Mouse (Mus musculus) frontal cortex, adult (tissue): ENCODE data around the gene Vmn1r16.
A peak's percentile ranks its signal among the peaks of the same experiment; 100 is the strongest.
"Not testable (repeated sequence)": the region's sequence is repeated elsewhere in the genome, so short reads cannot be mapped to it uniquely, and the experiment has no call there.

Experiments used
- ATAC-seq: cut with Nextera tagmentation; 2 replicates; pipeline ENCODE4 v1.9.2; 2017; ENCODE audit warnings: mild to moderate bottlenecking, moderate library complexity, mixed read lengths; ENCODE audit not compliant: low TSS enrichment

Gene Vmn1r16

GRCm38 (mm10) chr6:57329394-57329793 is at the start of gene Vmn1r16:
TSS of gene Vmn1r16 (minus strand) at chr6:57329494.
- ATAC-seq: no peak

DNA sequence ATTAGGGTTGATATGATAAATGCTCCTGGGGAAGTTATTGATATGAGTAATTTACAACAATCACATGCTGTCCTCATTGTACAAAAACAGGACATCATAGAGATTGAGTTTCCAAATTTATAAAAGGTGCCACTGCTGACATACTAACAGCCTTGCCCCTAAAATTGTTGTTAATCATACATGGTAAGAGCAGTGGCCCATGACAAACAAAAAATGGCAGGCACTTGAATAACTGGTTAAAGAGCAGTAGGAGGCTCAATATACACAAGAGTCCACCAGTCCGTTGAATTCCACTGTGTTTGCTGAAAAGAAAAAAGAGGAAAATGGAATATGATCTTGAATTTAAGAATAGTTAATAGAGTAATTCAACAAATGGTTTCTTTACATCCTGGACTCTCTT is 38.2 kb upstream of the Vmn1r16 start:
- ATAC-seq: no peak

- ATAC-seq: not testable (repeated sequence)
Measured at GRCm38 (mm10) chr6:57365866-57366265, 36.6 kb upstream of the Vmn1r16 start.

DNA sequence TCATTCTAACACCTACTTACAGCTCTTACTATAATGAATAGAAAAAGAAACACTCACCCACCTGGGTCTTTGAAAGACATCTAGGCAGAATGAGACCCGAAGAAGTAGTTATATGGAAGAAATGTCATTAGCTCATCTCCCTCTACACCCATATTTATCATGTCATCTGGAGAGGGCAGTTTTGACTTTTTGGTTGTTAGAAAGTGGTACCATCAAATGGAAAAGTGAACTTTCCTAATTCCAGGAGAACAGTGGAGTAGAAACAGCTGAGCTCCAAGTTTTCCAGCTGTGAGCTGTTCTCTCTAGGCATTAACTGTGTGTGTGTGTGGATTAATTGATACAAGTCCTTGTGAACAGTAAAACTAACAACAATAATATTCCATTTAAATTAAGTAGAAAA is 34.3 kb upstream of the Vmn1r16 start, which contains the start of gene Vmn1r17:
Gene Vmn1r17, minus strand, starts transcription at position 101 of the 400 bp plus-strand sequence.
- no peak for ATAC-seq

- ATAC-seq: peak; percentile 93
Measured at GRCm38 (mm10) chr6:57356864-57357263, 27.6 kb upstream of the Vmn1r16 start.

GRCm38 (mm10) chr6:57326176-57326575 is 3.1 kb downstream of the Vmn1r16 start:
- no peak for ATAC-seq

DNA sequence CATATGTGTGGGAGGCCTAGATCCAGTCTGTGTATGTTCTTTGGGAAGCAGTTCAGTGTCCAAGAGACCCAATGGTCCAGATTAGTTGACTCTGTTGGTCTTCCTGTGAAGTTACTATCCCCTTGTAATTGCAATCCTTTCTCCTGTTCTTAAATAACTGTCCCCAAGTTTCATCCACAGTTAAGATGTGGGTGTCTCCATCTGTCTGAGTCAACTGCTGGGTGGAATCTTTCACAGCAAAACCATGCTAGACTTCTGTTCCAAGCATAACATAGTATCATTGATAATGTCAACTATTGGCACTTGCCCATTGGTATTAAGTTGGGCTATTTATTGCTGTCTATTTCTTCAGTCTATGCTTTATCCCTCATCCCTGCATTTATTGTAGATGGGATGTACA is 50.3 kb downstream of the Vmn1r16 start:
- ATAC-seq: peak; percentile 91

GRCm38 (mm10) chr6:57272517-57272916 is 56.8 kb downstream of the Vmn1r16 start:
- no peak for ATAC-seq

DNA sequence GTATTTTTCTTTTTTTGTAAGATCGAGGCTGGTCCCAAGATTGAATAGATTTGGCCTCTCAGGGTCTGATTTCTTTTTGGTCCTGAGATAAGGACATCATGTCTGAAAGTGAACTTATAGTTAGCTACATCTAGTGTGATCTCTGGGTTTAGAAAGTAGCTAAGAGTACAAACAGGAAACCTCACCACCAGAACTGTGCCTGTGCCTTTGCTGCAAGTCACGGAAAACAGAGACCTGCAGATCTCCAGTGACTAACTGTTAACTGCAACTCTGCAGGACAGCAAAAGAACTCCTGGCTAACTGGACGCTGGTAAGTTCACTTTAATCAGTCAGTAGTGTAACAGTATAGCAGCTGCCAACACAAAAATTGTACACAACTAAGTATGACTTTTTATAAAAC is 57.4 kb downstream of the Vmn1r16 start:
- no peak for ATAC-seq
